Mouse (Mus musculus) lung, postnatal 0 days (tissue): ENCODE data around the gene Map4k5.

Experiments used
- CTCF ChIP-seq: IDR thresholded peaks from 2 replicates; pipeline ENCODE4 v1.5.1; 2016; ENCODE audit warnings: antibody characterized with exemption, mild to moderate bottlenecking
- EP300 ChIP-seq: IDR thresholded peaks from 2 replicates; pipeline ENCODE4 v1.6.1; 2016; ENCODE audit warnings: antibody characterized with exemption, mild to moderate bottlenecking, control low read depth

DNA sequence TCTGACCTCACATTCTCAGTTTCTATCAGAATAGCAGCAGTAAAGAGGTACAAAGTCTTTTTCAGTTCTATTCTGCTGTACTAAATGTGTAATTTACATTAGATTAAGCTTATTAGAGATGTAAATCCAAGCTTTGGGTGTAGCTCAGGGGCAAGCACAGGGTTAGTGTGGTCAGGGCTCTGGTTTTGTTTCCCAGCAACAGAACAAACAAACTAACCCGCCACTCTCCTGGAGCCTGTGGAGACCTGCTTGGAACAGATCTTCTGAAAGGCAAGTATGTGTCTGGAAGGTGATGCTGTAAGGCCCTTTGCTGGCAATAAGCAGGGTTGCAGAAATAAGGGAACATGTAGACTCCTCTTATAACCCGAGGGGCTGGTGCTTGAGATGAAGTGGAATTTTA is 64.8 kb downstream of the Map4k5 start:
- no peak for TF ChIP-seq EP300
- TF ChIP-seq CTCF, result no peak
